Mouse (Mus musculus): ENCODE results near the gene Thoc6.

The Thoc6 gene

DNA sequence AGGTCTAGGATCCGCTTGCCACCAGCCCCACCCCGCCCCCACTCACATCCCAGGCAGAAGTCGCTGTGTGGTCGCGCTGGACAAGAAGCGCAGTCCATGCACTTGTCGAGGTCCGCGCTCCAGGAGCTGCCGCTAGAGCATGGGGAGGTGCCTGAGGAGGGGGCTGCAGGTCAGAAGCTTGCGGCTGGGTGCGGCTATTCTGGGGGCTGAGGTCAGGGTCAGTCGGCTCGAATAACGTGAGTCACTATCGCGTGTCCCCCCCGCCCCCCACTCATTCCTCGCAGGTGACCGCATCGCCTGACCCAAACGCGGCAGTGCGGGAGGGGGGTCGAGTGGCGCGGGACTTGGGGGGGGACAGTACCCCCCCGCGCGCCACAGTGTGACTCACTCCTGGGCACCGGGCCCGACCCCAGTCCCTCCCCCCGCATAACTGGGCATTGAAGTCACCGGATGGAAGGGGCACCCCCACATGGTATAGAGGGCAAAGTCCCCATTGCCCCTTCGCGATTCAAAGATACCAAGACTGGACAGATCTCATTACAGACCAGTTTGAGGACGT lies 2.9 kb upstream of the Thoc6 start:
- peak in 1 of 2 experiments; percentile 38 for DNase-seq

DNA sequence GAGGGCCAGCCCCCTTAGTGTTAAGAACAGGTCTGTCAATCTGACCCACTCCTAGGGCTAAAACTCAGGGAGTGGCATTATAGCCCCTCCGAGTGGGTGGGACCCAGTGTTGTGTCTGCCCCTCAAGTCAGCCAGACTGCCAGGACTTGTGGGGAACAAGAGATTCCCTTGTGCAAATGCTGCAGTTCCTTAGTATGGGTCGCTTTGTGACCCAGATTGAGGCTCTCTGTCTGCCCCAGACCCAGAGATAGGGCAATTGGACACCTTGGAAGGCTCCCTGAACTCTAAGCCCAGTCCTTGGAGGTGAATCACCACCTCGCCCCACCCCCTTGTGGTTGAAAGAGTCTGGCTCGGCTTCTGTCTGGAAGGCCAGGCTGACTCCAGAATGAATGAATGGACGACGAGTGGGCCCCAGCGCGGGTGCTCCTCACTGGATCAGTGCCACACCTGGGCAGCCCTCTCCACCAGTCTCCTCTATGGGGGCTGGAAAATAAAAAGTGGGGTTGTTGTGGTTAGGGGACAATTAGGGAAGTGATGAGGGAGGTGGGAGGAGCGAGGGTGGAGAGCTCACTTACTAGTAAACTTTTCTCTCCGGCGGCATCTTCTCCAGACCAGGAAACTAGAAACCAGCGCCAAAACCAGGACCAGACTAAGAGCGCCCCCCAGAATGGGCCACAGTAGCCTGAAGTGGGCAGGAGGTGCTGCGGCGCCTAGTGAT lies 2.0 kb upstream of the Thoc6 start:
- peak in 1 of 2 experiments; percentile 66 for DNase-seq

DNA sequence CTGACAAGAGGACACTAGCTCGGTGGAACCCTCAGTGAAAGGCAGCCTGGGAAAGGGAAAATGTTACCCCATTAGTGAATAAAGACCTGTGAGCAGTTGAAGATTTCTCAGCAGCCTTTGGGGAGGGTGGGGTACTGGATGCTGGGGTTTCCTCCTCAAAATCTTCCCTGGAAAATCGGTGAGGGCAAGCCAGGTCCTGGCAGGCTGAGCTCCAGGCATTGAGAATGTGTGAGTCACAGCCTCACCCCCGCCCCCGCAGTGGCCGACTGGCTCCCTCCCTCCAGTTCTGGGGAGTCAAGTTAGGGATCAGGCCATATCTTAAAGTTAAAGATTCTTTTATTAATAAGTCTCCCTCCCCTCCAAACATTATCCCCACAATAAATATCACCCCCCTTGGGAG lies 1.4 kb upstream of the Thoc6 start:
- peak in 1 of 2 experiments; percentile 40 for DNase-seq

DNA sequence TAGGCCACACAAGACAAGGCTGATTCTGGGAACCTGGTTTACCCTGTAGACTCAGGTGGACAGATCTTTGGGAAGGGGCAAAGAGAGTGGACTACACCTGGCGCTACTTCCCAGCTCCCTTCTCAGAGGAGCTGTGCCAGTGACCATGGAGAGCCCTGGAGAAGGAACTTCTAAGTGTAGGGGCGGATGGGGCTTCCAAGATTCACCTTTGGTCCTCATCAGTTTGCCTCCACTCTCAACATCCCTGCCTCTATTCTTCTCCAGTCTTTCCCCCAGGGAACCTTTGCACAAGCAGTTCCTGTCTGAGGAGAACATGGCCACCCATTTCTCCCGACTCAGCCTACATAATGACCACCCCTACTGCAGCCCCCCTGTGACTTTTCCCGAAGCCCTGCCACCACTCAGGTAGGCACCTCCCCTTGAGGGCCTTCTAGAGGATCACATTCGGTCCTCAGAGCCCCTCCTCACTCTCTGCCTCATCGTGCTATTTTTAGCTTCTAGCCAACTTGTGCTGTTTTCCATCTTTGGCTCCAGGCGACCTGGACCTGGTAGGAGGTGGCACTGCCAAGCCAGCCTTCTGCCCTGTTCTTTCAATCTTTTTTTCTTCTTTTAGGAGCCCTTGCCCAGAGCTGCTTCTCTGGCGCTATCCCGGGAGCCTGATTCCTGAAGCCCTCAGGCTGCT lies 730 bp upstream of the Thoc6 start:
- DNase-seq = peak in 1 of 2 experiments; percentile 32

DNA sequence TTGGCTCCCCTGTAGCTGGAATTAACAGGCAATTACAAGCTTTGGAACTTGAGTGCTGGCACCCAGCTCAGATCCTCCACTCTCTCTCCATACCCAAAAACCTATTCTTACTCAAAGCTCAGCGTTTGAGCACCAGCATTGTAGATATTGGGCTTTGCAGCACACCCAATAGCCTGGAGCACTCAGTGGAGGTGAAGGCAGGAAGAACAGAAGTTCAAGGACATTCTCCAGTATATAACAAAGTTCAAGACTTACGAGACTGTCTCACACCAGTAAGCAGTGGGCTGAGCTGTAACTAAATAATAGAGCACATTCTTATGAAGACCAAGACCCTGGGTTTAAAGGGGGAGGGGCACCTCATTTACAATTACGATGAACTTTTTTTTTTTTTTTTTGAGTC lies 921 bp downstream of the Thoc6 start:
- no peak for DNase-seq

DNA sequence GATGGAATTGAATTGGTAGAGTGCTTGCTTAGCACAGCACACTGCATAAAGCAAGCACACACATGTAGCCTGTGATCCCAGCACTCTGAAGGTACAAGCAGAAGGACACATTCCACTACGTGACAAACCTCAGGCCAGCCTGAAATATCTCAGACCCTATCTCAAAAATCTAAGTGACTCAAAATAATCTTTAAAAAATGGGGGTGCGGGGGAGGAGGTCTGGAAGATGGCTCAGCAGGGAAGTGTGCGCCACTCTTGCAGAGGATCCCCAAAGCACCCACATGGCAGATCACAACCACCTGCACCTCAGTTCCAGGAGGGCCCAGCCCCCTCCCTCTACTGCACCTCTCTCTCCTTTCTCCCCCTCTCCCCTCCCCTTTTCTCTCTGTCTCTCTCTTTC lies 2.2 kb downstream of the Thoc6 start:
- no peak for DNase-seq

DNA sequence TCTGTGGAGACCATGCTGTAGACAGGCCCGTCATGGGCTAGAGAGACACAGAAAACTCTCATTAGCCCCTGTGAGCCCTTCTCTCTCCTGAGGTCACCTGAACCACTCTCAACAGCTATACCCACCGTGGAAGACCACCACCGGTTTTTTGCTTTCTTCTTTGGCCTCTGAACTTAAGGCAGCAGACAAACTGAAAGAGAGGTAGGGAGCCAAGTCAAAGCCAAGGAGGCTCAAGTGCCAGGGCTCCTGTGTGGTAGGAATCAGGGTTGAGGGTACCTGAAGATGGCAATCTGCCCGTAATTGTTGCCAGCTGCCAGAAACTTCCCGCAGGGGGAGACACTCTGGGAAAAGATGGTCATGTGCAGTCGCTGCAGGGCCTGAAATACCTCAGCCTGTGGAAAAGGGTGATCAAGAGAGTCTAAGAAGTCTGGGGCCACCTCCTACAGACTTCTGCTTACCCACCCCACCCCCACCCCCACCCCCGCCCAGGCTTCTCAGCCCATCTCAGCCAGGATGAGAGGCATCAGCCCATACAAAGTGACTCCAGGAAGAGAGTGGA lies 3.1 kb downstream of the Thoc6 start:
- DNase-seq = no peak

DNA sequence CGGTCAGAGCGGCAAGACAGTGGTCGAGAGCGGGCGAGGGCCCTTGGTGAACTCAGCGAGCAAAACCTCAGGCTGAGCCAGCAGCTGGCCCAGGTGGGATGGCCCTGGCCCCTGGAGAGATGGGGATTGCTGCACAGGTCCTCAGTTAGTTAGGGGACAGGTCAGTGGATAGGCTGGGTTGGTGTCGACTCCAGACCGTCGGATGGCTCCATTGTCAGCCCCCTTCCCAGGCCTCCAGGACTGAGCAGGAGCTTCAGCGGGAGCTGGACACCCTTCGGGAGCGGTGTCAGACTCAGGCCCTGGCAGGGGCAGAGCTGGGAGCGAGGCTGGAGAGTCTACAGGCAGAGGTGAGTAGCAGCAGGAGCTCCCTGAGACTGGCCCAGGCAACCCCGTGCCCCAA lies 8.2 kb downstream of the Thoc6 start:
- DNase-seq = no peak

DNA sequence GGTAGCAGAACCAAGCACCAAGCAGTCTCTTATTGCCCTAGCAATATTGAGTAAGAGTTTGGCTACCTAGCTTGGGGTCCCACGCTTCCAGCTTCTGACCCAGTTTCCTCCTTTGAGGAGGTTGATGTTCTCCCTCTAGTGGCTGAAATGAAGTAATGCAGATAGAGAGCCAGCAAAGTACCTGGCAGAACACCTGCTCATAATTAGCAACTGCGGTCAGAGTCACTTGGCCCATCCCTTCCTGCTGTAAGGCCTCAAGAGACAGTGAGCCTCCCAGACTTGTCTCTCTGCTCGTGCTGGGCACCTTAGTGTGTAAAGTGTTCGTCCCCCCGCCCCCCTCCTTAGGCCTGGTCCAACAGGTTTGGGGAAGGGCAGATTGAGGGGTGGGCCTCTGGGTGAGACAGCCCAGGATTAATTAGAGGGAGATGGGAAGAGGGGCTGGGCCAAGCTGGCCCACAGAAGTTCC lies 9.1 kb downstream of the Thoc6 start:
- DNase-seq = no peak

DNA sequence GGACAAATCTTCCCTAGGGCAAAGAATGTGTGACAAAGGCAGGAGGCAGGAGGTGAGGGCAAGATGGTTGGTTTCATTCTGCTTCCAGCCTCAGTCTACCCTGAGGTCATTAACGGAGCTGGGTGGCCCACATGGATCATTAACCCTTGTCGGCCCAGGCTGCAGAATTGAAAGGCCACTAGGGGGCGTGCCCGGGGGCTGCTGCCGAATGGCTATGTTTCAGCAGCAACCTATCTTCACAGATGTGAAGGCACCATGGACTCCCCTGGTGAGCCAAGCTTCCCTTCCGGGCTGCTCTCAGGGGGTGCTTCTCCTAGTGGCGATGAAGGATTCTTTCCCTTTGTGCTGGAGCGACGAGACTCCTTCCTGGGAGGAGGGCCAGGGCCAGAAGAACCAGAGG lies 12.2 kb downstream of the Thoc6 start:
- DNase-seq = peak in 1 of 2 experiments; percentile 49

DNA sequence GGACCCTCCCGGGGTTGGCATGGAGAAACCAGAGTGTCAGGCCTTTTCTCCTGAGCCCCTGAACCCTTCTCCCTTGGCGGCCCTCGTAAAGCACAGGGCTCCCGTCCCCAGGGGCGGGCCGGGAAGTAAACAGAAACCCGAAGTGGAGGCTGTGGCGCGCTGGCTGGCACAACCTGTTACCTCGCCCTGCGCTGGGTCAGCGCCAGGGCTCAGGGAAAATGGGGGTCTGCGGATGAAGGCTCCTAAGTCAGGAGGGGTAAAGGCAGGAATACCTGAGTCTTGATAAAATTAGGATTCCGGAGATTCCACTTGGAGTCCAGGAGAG lies 12.8 kb downstream of the Thoc6 start:
- no peak for DNase-seq

DNA sequence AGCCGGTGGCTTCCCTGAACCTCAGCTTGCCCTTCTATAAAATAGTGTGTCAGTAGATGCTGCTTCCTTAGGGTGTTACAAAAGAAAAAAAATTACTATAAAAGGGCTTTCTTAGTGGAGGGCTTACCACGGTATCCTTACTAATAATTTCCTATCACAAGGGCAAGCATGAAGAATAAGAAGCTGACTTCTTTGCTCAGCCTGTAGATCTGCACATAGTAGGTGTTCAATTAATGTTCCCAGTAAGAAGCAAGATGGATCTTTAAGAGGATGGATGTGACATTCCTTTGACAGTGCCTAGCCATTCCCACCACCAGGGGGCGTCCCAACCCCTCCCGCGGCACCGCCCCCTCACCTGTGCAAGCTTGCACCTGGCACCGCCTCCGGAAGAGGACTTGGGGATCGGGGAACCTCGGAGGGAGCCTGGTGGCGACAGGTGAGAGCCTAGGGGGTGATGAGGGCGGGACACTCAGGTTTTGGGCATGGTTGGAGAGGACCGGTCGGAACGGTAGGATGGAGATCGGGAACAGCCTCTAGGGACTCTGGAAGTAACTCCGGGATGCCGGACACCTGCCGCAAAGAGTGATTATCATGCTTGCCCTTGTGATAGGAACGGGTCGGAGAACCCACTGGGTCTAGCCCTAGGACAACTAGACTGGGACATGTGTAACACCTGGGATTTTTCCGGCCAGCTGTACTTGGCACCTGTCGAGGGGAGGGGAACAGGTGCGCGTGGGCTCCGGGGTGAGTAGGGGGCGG lies 13.4 kb downstream of the Thoc6 start, which contains the start of gene Bicdl2:
Bicdl2 (plus strand) TSS at position 390 of the 759 bp plus-strand sequence.
- peak; percentile 72 to 86 for DNase-seq

DNA sequence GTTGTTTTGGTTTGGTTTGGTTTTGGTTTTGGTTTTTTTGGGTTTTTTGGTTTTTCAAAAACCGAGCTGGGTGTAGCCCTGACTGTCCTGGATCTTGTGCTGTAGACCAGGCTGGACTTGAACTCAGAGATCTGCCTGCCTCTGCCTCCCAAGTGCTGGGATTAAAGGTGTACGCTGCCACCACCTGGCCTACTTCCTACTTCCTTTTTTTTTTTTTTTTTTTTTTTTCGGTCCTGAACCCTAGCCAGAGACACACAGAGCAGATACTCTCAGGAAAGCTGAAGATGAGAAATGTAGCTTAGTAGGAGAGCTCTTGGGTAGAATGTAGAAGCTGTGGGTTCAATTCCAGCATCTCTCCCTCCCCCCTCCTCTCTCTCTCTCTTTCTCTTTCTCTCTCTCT lies 15.2 kb downstream of the Thoc6 start:
- DNase-seq = no peak

DNA sequence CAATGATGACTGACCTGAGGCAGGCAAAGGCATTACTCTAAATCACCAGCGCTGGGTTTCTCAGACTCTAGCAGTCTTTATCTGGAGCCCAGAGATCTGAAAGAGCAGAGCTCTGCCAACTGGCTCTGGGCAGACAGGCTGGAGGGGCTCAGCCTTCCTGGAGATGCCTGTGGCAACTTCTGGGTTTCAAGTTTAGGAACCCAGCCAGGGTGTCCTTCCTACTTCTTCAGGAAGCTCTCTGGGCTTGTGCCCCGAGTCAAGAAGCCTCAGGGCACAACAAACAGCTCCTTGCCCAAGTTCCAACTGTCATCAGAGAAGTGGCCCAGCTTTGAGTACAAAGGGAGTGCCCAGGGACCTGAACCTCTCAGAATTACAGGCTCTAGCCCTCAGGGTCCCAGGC lies 19.3 kb downstream of the Thoc6 start:
- no peak for DNase-seq

DNA sequence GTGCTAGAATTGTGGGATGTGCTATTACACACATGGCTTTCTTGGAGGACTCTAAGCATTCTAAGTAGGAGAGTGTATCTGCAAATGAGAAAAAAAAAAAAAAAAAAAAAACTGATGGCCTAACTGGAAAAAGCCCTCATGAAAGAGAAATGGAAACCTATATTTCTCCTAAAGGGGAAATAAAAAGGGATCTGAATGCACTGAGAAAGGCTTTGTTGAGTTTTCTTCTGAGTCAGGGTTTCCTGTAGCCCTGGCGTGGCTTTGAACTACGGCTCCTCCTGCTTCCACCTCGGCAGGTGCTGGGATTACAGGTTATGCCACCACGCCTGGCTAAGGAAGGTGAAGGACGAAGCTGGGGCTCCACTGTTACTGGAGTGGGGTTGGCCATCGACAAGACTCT lies 19.7 kb downstream of the Thoc6 start:
- no peak for DNase-seq

DNA sequence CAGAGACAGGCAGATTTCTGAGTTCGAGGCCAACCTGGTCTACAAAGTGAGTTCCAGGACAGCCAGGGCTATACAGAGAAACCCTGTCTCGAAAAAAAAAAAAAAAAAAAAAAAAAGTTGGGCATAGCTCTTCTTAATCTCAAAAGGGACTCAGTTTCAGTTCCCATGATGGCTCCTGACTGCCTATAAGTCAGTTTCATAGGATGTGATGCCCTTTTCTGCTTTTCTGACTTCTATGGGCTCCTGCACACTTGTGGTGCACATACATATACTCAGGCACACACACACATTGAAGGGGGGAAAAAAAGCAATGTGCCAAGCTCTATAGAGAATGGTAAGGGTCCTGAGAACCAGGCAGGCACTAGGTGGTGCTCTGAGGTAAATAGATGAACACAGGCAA lies 20.4 kb downstream of the Thoc6 start:
- no peak for DNase-seq

DNA sequence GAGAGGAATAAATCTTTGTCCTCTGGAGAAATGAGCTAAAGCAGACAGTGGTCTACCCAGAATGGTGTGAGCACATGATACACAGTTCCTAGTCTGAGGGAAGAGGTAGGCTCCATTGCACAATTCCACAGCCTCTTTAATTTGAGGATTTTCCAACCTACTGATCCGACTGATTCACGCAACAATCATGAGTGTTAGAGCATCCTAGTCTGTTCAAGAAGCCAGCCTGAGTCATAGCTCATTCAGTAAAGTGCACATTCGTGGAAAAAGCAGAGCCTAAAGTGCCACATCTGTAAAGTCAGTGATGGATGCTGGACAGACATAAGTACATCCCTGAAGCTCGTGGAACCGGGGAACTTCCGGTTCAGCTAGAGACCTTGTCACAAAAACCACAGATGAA lies 22.3 kb downstream of the Thoc6 start:
- no peak for DNase-seq

DNA sequence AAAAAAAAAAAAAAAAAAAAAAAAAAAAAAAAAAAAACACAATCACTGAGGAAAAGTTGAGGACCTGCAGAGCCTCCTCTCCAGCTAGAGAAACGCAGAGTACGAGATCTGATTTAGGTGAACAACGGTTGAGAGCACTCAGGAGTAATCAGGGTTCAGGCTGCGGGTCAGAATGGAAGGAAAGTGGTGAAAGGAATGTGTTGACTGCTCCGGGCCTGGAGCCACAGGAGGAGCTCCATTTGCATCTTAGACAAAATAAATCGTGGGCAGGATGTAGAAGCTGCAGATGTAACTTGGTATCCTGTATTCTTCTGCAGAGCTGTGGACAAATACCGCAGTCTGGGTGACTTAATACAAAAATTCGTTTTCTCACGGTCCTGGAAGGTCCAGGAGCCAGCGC lies 27.8 kb downstream of the Thoc6 start:
- DNase-seq = no peak

DNA sequence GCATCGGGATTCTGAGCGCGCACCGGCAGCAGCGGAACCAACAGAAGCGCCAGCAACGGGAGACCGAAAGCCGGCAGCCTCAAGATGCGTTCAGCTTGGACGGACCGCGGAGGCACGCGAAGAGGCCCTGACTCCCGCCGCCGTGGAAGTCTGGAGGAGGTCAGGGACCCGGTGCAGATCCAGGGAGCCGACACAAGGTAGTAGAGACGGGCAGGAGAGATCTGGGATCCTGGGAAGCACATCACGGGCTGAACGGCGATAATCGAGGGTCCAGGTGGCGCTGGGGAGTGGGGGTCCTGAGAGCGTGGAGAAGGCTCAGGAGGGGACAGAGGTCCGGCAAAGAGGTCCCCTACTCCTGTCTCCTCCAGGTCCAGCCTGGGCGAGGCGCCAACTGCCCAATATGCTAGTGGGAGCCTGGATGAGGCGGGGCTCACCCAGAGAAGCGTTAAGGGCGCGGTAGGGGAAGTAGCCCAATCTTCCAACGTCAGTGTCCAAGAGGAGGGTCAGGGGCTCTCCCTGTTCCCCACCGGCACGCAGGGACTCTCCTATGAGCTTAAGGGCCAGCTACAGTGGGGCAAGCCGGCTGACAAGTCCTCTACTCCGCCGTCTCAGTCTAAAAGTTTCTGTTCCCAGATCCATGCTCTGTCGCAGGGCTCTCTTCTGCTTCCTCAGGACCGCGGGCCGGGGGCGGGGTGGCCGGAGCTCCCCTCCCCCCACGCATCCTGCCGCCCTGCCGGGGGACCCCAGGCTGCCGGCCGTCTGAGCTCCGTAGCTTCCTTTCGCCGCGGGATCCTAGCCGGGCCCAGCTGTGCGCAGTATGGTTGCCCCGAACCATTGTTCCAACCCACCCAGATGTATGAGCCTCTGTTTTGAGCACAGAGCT lies 28.8 kb downstream of the Thoc6 start, which contains the start of gene Mmp25:
Mmp25 (minus strand) TSS at position 665 of the 883 bp plus-strand sequence.
- no peak for DNase-seq

DNA sequence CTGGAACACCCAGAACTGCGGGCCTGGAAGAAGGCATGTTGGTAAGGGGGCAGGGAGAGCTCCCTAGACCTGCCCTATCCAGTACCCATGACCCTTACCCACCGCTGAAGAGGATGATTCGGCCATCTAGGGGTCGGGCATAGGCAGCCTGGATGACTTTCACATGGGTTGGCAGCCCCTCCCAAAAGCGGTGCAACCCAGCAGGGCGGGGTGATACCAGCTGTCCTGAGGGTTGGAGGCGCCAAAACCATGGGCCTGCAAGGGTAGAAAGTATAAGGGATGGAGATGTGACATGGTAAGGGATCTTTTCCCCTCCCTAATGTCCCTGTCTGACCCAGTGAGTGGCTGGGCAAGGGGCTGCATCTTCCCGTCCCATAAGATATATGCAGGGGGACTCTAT lies 42.4 kb downstream of the Thoc6 start:
- no peak for DNase-seq

DNA sequence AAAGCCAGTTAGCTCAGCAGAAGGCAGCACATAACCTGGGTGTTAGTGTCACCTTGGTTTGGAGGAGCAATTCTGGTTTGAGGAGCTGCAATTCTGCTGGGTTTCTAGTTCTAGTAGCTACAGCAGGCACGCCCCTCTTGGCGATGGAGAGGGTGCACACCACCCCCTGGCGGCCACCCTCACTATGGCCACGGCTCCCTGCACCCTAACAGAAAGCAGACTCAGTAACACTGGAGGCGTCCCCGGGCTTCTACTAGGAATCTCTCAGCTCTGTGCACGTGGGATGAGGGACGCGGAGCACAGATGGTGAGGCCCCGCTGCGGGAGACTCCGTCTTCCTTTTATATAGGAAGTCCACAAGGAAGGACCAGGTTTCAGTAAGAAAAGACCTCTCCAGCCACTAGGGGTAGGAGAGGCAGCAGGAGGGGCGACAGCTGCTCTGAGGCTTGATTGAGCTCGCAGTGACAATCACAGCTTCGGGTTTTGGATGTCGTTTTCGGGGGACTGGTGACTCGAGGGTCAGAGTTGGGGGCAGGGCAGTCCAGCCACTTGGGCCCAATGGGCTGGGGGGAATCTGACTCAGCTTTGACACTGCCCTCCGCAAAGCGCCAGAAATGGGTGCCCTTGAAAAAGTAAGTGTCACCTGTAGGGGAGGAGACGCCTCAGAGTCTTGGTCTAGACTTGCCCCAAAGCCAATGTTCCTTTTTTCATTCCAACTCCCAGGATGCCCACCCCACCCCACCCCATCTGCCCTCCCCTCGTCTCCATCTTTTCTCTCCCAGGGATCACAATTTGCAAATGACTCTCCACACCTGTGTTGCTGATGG lies 43.3 kb downstream of the Thoc6 start:
- peak; percentile 50 to 67 for DNase-seq

Data from kidney, adult 8-10 months (tissue).